Mouse (Mus musculus) CD4-positive, CD25-positive, alpha-beta regulatory T cell (primary cell): ENCODE results near the gene Vipr1. TPM values are rescaled to one million over a fixed set of nuclear protein-coding genes. Genes with fewer than 3 reads are reported as not detected.

Experiments used
- polyA plus RNA-seq: library from polyadenylated mRNA; unstranded; fragments of 100-300 nt; shearing (Covaris generic); gene quantifications from one replicate; pipeline ENCODE4 v1.2.1, GENCODE M21; 2017

Vipr1 gene
- 10.6 TPM for polyA plus RNA-seq

DNA sequence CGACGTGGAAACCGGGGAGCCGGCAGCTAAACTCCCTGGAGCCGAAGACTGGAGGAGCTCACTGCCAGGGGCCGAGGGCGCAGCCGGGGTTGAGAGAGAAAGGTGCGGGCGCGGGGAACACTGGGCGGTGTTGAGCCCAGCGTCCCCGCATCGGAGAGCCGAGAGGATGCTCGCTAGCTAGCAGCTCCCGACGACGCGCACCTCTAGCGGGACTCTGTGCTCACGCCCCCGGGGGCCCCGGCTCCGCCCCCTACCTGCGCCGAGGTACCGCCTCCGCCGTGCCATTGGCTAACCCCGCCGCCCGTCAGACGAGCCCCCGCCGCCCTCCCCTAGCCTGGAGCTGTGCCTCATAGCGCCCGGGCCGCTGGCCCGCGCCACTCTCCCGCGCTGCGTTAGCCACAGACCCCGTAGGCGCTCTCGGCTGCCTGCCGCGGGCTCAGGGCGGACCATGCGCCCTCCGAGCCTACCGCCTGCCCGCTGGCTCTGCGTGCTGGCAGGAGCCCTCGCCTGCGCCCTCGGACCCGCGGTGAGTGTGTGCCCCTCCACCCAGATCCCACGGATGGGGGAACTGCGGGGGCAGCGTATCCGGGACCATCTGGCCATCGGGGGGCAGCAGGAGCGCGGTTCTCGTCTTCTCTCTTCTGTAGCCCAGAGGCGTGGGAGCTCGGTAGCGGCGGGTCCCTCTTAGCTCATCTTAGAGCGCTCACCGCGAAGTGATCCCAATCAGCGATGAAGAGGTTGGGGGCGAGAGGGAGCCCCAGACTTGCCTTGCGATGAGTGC, at the start of gene Vipr1:
Gene Vipr1, plus strand, starts transcription at position 316 of the 781 bp plus-strand sequence.

DNA sequence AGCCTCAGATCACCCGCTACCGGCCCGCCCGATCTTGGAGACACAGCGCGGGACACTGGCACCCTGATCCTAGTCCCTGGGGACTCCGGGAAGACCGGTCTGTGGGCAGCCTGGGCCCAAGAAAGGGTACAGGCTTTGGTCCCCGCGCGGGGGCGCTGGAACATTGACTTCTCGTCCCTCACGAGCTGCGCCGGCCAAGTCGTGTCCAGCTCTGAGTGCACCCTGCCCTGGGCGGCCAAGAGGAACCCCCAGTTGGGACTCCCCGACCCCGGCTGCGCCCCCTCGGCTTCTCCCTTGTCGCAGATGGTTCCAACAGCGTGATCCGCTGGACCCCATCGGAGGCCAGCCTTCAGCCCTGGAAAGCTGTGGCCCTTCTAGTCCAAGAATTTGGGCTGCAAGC, 515 bp upstream of the Vipr1 start, which contains the start of gene Lyzl4:
Gene Lyzl4, minus strand, starts transcription at position 96 of the 400 bp plus-strand sequence.

DNA sequence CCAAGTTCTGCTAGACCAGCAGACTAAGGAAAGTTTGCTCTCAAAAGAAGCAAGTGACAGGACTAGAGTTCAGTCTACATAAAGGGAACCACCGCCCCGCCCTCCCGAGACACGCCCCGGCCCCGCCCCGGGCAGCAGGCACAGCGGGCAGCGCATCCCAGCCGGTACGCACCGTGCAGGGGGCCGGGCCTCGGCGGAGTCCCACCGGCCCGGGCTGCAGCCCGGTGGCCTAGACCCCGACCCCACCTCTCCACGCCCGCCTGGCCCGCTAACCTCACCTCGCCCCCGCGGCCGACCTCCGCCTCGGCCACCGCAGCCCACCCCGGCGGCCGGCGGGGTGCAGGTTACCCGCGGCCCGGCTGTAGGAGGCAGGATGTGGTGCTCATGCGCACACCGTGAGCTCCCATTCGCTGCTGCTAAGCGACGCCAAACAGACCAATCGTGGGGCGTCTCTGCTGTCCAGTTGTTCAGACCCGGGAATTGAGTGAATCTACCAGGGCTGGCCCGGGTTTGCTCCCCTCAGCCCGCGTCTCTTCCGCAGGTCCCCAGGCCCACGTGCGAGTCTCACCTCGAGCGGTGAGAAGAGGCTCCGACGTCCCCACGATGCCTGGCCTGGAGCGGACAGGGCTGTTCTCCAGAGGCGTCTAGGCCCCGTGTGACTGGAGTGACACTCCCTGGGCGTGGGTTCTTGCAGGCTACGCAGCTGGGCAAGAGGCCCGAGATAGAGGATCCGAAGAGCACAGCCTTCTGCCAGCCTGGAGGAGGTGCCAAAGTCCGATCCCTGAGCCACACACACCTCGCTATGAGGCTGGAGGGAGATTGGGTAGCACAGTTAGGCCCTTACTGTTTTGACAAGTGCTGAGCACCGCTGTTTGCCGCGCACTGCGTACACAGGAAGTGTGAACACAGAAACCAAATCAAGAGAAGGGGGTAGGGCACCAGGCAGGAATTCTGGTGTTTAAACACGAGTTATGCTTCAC, 62.4 kb downstream of the Vipr1 start, which contains the start of gene Sec22c:
Gene Sec22c, minus strand, starts transcription at position 845 of the 980 bp plus-strand sequence.

DNA sequence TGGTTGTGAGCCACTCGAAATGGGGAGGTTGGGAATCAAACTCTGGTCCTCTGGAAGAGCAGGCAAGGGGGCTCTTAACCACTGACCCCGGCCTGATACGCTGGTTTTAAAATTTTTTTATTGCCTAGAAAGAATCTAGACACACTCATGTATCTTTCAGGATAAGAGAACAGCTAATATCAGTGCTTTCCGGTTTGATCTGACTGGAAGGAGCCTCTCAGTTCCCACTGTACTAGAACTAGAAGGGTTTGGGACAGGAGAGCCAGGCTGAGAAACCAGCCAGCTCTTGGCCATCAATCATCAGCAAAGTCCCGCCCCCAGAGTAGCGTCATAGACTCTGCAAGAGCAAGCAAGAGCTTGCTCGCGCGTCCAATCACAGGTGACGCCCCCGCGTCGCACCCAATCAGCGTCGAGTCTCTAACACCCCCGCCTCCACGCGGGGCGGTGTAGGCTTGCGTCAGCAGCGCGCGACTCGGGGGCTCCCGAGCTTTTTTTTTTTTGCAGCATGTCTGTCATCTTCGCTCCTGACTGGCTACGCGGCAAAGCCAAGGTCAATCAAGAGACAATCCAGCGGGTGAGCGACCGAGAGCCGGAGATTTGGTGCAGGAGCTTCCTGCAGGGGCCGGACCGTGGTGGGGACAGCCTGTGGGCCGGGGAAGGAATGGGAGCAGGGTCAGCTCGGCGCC, 67.5 kb downstream of the Vipr1 start, which contains the start of gene Ss18l2:
Gene Ss18l2, plus strand, starts transcription at position 432 of the 686 bp plus-strand sequence.

DNA sequence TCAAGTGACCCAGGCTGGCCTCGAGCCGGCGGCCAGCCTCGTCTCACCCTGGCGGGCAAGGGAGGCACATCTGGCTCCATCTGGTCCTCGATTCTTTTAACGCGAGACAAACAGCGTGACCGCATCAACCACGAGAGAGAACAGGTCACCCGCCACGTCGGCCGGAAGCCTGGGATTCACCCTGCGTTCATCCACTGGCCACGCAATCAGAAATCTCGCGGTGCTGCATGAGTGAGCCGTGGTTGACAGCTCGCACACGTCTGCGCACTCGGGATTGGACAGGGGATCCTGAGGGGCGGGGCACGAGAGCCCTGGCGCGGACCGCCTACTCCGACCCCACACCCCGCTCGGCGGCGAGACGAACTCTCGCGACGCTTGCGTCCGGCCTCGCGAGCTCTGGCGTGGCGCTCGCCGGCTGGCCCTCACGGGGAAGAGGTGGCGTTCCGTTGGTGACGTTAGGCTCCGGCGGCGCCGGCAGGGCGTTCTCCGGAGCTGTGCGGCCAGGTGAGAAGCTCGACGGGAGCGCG, 76.3 kb downstream of the Vipr1 start, which contains the start of gene Nktr:
Gene Nktr, plus strand, starts transcription at position 378 of the 527 bp plus-strand sequence.

Other genes with a start within 250 kb of the Vipr1 start
- not detected for gene Cck, start 147.0 kb upstream of the Vipr1 start, polyA plus RNA-seq
- gene Lyzl4, start 620 bp upstream of the Vipr1 start, polyA plus RNA-seq, result not detected
- 27.2 TPM for gene Sec22c, start 62.8 kb downstream of the Vipr1 start, polyA plus RNA-seq
- 30.9 TPM for gene Ss18l2, start 67.6 kb downstream of the Vipr1 start, polyA plus RNA-seq
- gene Nktr, start 76.5 kb downstream of the Vipr1 start, polyA plus RNA-seq, result 152 TPM
- gene Zfp651, start 116.6 kb downstream of the Vipr1 start, polyA plus RNA-seq, result 0.06 TPM
- not detected for gene Klhl40, start 134.9 kb downstream of the Vipr1 start, polyA plus RNA-seq
- gene Hhatl, start 149.8 kb downstream of the Vipr1 start, polyA plus RNA-seq, result not detected
- 0.19 TPM for gene Ccdc13, start 196.7 kb downstream of the Vipr1 start, polyA plus RNA-seq
- 92.4 TPM for gene Higd1a, start 215.6 kb downstream of the Vipr1 start, polyA plus RNA-seq